Mouse (Mus musculus): ENCODE data around the gene Prkca. TPM values are rescaled to one million over a fixed set of nuclear protein-coding genes. Genes with fewer than 3 reads are reported as not detected.
"Not testable (repeated sequence)": the region's sequence is repeated elsewhere in the genome, so short reads cannot be mapped to it uniquely, and the experiment has no call there.

The Prkca gene
- polyA plus RNA-seq, 1 experiment from 2014 or later = 7.4 TPM

- not testable (repeated sequence) for H3K4me1 ChIP-seq (ENCODE audit: control insufficient read depth, insufficient read depth, low read depth, low read length); H3K27ac ChIP-seq (ENCODE audit: low read depth, low read length); ATAC-seq; H3K9me3 ChIP-seq (ENCODE audit: control insufficient read depth, low read length); H3K36me3 ChIP-seq (ENCODE audit: control insufficient read depth, insufficient read depth, low read length); H3K9ac ChIP-seq (ENCODE audit: low read depth, low read length); H3K4me2 ChIP-seq (ENCODE audit: low read length); H3K27me3 ChIP-seq (replicated peaks; ENCODE audit: control insufficient read depth, insufficient read depth, low read length); H3K4me3 ChIP-seq (ENCODE audit: low read length)
- 93% methylated on average over 1 of the region's 1 CpGs for WGBS
These were observed 256.5 kb downstream of the Prkca start for GRCm38 (mm10) chr11:108087105-108087700.

- H3K27me3 ChIP-seq (replicated peaks; ENCODE audit: control insufficient read depth, insufficient read depth, low read length) = no peaks in the 10 kb centered on the region
- H3K4me3 ChIP-seq (ENCODE audit: low read length) = no peak overlapping the region
- no peak for ATAC-seq
- H3K4me1 ChIP-seq (ENCODE audit: control insufficient read depth, insufficient read depth, low read depth, low read length) = no peaks in the 10 kb centered on the region
- no peak overlapping the region for H3K4me2 ChIP-seq (ENCODE audit: low read length)
- H3K36me3 ChIP-seq (ENCODE audit: control insufficient read depth, insufficient read depth, low read length) = no peaks in the 10 kb centered on the region
- H3K9ac ChIP-seq (ENCODE audit: low read depth, low read length) = no peak overlapping the region
- no peak overlapping the region for H3K27ac ChIP-seq (ENCODE audit: low read depth, low read length)
- no peaks in the 10 kb centered on the region for H3K9me3 ChIP-seq (ENCODE audit: control insufficient read depth, low read length)
These were observed 261.1 kb downstream of the Prkca start for GRCm38 (mm10) chr11:108082673-108083072.

GRCm38 (mm10) chr11:108079946-108080650 lies 263.6 kb downstream of the Prkca start:
- H3K4me1 ChIP-seq (ENCODE audit: control insufficient read depth, insufficient read depth, low read depth, low read length) = no peaks in the 10 kb centered on the region
- WGBS = 77% methylated on average over 5 of the region's 5 CpGs
- no peak overlapping the region for H3K4me3 ChIP-seq (ENCODE audit: low read length)
- H3K9ac ChIP-seq (ENCODE audit: low read depth, low read length) = no peak overlapping the region
- H3K4me2 ChIP-seq (ENCODE audit: low read length) = no peak overlapping the region
- no peaks in the 10 kb centered on the region for H3K27me3 ChIP-seq (replicated peaks; ENCODE audit: control insufficient read depth, insufficient read depth, low read length)
- peak overlapping the region; percentile 42; the same call in 1 of the 2 replicates for H3K27ac ChIP-seq (ENCODE audit: low read depth, low read length)
- ATAC-seq = peak; percentile 48; the same call in 1 of the 2 replicates
- H3K36me3 ChIP-seq (ENCODE audit: control insufficient read depth, insufficient read depth, low read length) = no peaks in the 10 kb centered on the region
- no peaks in the 10 kb centered on the region for H3K9me3 ChIP-seq (ENCODE audit: control insufficient read depth, low read length)

- Histone ChIP-seq H3K4me2 (ENCODE audit: low read length) (no peak overlapping the region), H3K27ac (ENCODE audit: low read depth, low read length) (no peak overlapping the region)
- 95% methylated on average over 5 of the region's 5 CpGs for WGBS
These were observed 264.3 kb downstream of the Prkca start for GRCm38 (mm10) chr11:108079454-108079853.

GRCm38 (mm10) chr11:108077514-108077913 lies 266.2 kb downstream of the Prkca start:
- Histone ChIP-seq H3K27me3 (replicated peaks; ENCODE audit: control insufficient read depth, insufficient read depth, low read length) (no peaks in the 10 kb centered on the region), H3K4me1 (ENCODE audit: control insufficient read depth, insufficient read depth, low read depth, low read length) (no peaks in the 10 kb centered on the region), H3K36me3 (ENCODE audit: control insufficient read depth, insufficient read depth, low read length) (no peaks in the 10 kb centered on the region), H3K9me3 (ENCODE audit: control insufficient read depth, low read length) (no peaks in the 10 kb centered on the region), H3K4me3 (ENCODE audit: low read length) (no peak overlapping the region), H3K27ac (ENCODE audit: low read depth, low read length) (no peak overlapping the region), H3K9ac (ENCODE audit: low read depth, low read length) (no peak overlapping the region), H3K4me2 (ENCODE audit: low read length) (no peak overlapping the region)
- no peak for ATAC-seq
- 96% methylated on average over 3 of the region's 3 CpGs for WGBS

More at GRCm38 (mm10) chr11:108079454-108079853, 264.3 kb downstream of the Prkca start:
- H3K36me3 ChIP-seq (ENCODE audit: control insufficient read depth, insufficient read depth, low read length) = no peaks in the 10 kb centered on the region
- no peak for ATAC-seq
- H3K4me3 ChIP-seq (ENCODE audit: low read length) = no peak overlapping the region
- H3K9ac ChIP-seq (ENCODE audit: low read depth, low read length) = no peak overlapping the region
- H3K4me1 ChIP-seq (ENCODE audit: control insufficient read depth, insufficient read depth, low read depth, low read length) = no peaks in the 10 kb centered on the region
- H3K9me3 ChIP-seq (ENCODE audit: control insufficient read depth, low read length) = no peaks in the 10 kb centered on the region
- H3K27me3 ChIP-seq (replicated peaks; ENCODE audit: control insufficient read depth, insufficient read depth, low read length) = no peaks in the 10 kb centered on the region

GRCm38 (mm10) chr11:108072606-108073243 lies 271.0 kb downstream of the Prkca start:
- Histone ChIP-seq H3K4me3 (ENCODE audit: low read length) (no peak overlapping the region), H3K27me3 (replicated peaks; ENCODE audit: control insufficient read depth, insufficient read depth, low read length) (no peaks in the 10 kb centered on the region), H3K4me2 (ENCODE audit: low read length) (no peak overlapping the region), H3K4me1 (ENCODE audit: control insufficient read depth, insufficient read depth, low read depth, low read length) (no peaks in the 10 kb centered on the region), H3K36me3 (ENCODE audit: control insufficient read depth, insufficient read depth, low read length) (no peaks in the 10 kb centered on the region), H3K27ac (ENCODE audit: low read depth, low read length) (no peak overlapping the region), H3K9ac (ENCODE audit: low read depth, low read length) (no peak overlapping the region), H3K9me3 (ENCODE audit: control insufficient read depth, low read length) (no peaks in the 10 kb centered on the region)
- WGBS = 74% methylated on average over 6 of the region's 6 CpGs
- ATAC-seq = no peak

- Histone ChIP-seq H3K27me3 (replicated peaks; ENCODE audit: control insufficient read depth, insufficient read depth, low read length) (no peaks in the 10 kb centered on the region), H3K4me2 (ENCODE audit: low read length) (no peak overlapping the region), H3K4me3 (ENCODE audit: low read length) (no peak overlapping the region), H3K36me3 (ENCODE audit: control insufficient read depth, insufficient read depth, low read length) (no peaks in the 10 kb centered on the region), H3K27ac (ENCODE audit: low read depth, low read length) (no peak overlapping the region), H3K4me1 (ENCODE audit: control insufficient read depth, insufficient read depth, low read depth, low read length) (no peaks in the 10 kb centered on the region), H3K9ac (ENCODE audit: low read depth, low read length) (no peak overlapping the region), H3K9me3 (ENCODE audit: control insufficient read depth, low read length) (no peaks in the 10 kb centered on the region)
- 70% methylated on average over 6 of the region's 6 CpGs for WGBS
- ATAC-seq = no peak
These were observed 272.5 kb downstream of the Prkca start for GRCm38 (mm10) chr11:108071230-108071629.

- no peak for ATAC-seq
- Histone ChIP-seq H3K9ac (ENCODE audit: low read depth, low read length) (no peak overlapping the region), H3K9me3 (ENCODE audit: control insufficient read depth, low read length) (no peaks in the 10 kb centered on the region), H3K4me2 (ENCODE audit: low read length) (no peak overlapping the region), H3K27ac (ENCODE audit: low read depth, low read length) (no peak overlapping the region), H3K4me1 (ENCODE audit: control insufficient read depth, insufficient read depth, low read depth, low read length) (no peaks in the 10 kb centered on the region), H3K4me3 (ENCODE audit: low read length) (no peak overlapping the region), H3K27me3 (replicated peaks; ENCODE audit: control insufficient read depth, insufficient read depth, low read length) (no peaks in the 10 kb centered on the region), H3K36me3 (ENCODE audit: control insufficient read depth, insufficient read depth, low read length) (no peaks in the 10 kb centered on the region)
- 64% methylated on average over 6 of the region's 6 CpGs for WGBS
These were observed 273.7 kb downstream of the Prkca start for GRCm38 (mm10) chr11:108070038-108070437.

- no peaks in the 10 kb centered on the region for H3K27me3 ChIP-seq (replicated peaks; ENCODE audit: control insufficient read depth, insufficient read depth, low read length)
- ATAC-seq = no peak
- 90% methylated on average over 5 of the region's 5 CpGs for WGBS
- no peaks in the 10 kb centered on the region for H3K9me3 ChIP-seq (ENCODE audit: control insufficient read depth, low read length)
- H3K4me2 ChIP-seq (ENCODE audit: low read length) = no peak overlapping the region
- no peak overlapping the region for H3K4me3 ChIP-seq (ENCODE audit: low read length)
- H3K4me1 ChIP-seq (ENCODE audit: control insufficient read depth, insufficient read depth, low read depth, low read length) = no peaks in the 10 kb centered on the region
- H3K9ac ChIP-seq (ENCODE audit: low read depth, low read length) = no peak overlapping the region
- H3K36me3 ChIP-seq (ENCODE audit: control insufficient read depth, insufficient read depth, low read length) = no peaks in the 10 kb centered on the region
- no peak overlapping the region for H3K27ac ChIP-seq (ENCODE audit: low read depth, low read length)
These were observed 275.3 kb downstream of the Prkca start for GRCm38 (mm10) chr11:108068430-108068829.
